Mouse (Mus musculus) G1E (cell line): ENCODE measurements around the gene Alox5ap. TPM values are rescaled to one million over a fixed set of nuclear protein-coding genes. Genes with fewer than 3 reads are reported as not detected.

Source experiments
- ATAC-seq: 2 replicates; pipeline ENCODE4 v1.8.0; 2016; ENCODE audit warnings: mild to moderate bottlenecking; ENCODE audit not compliant: insufficient number of reproducible peaks, poor library complexity, low FRiP score, severe bottlenecking; ENCODE audit errors: extremely low read depth
- DNase-seq: peaks from one replicate; pipeline ENCODE4 v3.0.0; 2012; ENCODE audit warnings: low spot score
- H3K27me3 ChIP-seq: 2 replicates; pipeline ENCODE4 v1.6.1; 2012; ENCODE audit warnings: mild to moderate bottlenecking, low read length, inconsistent platforms; ENCODE audit not compliant: insufficient read depth
- H3K36me3 ChIP-seq: replicated peaks from 2 replicates; pipeline ENCODE3; 2012; ENCODE audit warnings: mild to moderate bottlenecking, inconsistent platforms
- H3K4me1 ChIP-seq: 2 replicates; pipeline ENCODE4 v1.6.1; 2012; ENCODE audit warnings: low read depth, low read length, inconsistent platforms, mixed read lengths; ENCODE audit not compliant: insufficient read depth
- H3K4me3 ChIP-seq: 2 replicates; pipeline ENCODE4 v1.5.1; 2012; ENCODE audit warnings: low read depth, mild to moderate bottlenecking, inconsistent platforms, low read length, moderate library complexity, mixed read lengths
- H3K9me3 ChIP-seq: replicated peaks from 2 replicates; pipeline ENCODE4 v1.6.1; 2012; ENCODE audit warnings: inconsistent platforms
- CTCF ChIP-seq: IDR thresholded peaks from 2 replicates; pipeline ENCODE4 v1.5.1; 2012; ENCODE audit warnings: low read depth, low read length, inconsistent platforms, mixed read lengths
- GATA1 ChIP-seq: IDR thresholded peaks from 2 replicates; pipeline ENCODE4 v1.6.1; 2012; ENCODE audit warnings: borderline replicate concordance, low read length, inconsistent platforms, mixed read lengths
- GATA2 ChIP-seq: IDR thresholded peaks from 2 replicates; pipeline ENCODE4 v1.6.1; 2012; ENCODE audit warnings: low read depth, low read length, inconsistent platforms, borderline replicate concordance
- POLR2AphosphoS5 ChIP-seq: IDR thresholded peaks from 2 replicates; pipeline ENCODE4 v1.6.1; 2012; ENCODE audit warnings: low read depth, low read length, inconsistent platforms; ENCODE audit not compliant: insufficient replicate concordance
- TAL1 ChIP-seq: conservative IDR thresholded peaks from 2 replicates; pipeline ENCODE4 v1.6.1; 2012; ENCODE audit warnings: low read depth, low read length, inconsistent platforms, mixed read lengths
- polyA plus RNA-seq: library from polyadenylated mRNA; stranded (reverse); fragments of >175 nt; gene quantifications from 2 replicates; pipeline ENCODE4 v1.2.3, GENCODE M21; 2012
- total RNA-seq, 2 experiments: library from RNA; stranded (forward) in 1 of 2; stranded (reverse) in 1 of 2; fragments of 200-1000 nt in 1 of 2; fragments of >200 nt in 1 of 2; fragmentation: Nextera tagmentation in 1 of 2; gene quantifications; 2 replicates each; pipeline ENCODE4 v1.2.3; 2014 to 2017

The Alox5ap gene
- total and polyA plus RNA-seq, 3 experiments = 1.5 to 157 (median 38.1) TPM

- ATAC-seq = peak; percentile 81
- H3K4me3 ChIP-seq = peak overlapping the region; percentile 69
- no peak for TF ChIP-seq POLR2AphosphoS5
- TF ChIP-seq TAL1 = no peak
- no peak for TF ChIP-seq CTCF
- TF ChIP-seq GATA1 = no peak
- no peak for TF ChIP-seq GATA2
These were observed 35.6 kb upstream of the Alox5ap start for GRCm38 (mm10) chr5:149228700-149229618.

DNA sequence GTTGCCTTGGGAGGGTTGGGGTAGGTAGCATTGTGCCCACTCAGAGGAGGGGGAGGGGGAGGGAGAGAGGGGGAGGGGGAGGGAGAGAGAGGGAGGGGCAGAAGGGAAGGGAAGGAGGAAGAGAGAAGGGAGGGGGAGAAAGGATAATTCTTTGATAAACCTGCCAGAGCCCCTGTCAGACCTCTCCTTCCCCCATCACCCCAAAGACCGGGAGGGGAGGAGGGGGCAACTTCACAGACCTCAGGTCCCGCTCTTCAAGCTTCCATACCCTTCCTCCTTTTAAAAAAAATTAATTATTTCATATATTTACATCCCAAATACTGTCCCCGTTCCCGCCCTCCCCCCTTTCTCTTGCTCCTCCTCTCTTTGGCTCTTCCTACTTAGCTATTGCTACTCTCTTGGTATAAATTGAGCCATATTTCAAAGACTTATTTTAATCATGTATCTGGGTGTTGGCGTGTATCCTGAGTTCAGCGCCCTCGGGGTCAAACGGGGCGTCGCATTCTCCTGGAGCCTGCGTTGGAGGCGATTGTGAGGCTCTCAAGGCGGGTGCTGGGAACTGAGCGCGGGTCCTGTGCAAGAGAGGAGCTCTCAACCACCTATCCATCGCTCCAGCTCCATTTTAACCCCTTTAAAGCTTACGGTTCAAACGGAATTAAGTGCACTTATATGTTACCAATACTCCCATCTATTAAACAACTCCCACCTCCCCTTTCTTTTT is 34.8 kb upstream of the Alox5ap start:
- no peaks in the 10 kb centered on the region for H3K36me3 ChIP-seq
- peak overlapping the region; percentile 69 for H3K4me3 ChIP-seq
- no peak for TF ChIP-seq CTCF
- TF ChIP-seq GATA1 = no peak
- no peak for TF ChIP-seq GATA2
- no peak for TF ChIP-seq POLR2AphosphoS5
- TF ChIP-seq TAL1 = no peak
- no peaks in the 10 kb centered on the region for H3K27me3 ChIP-seq
- no peak for ATAC-seq
- peaks cover 39% of the 10 kb centered on the region for H3K4me1 ChIP-seq
- peaks cover 7% of the 10 kb centered on the region for H3K9me3 ChIP-seq
- DNase-seq = no peak

More at GRCm38 (mm10) chr5:149228700-149229618, 35.6 kb upstream of the Alox5ap start:
- Histone ChIP-seq H3K36me3 (no peaks in the 10 kb centered on the region), H3K9me3 (peaks cover 7% of the 10 kb centered on the region), H3K4me1 (peaks cover 41% of the 10 kb centered on the region), H3K27me3 (no peaks in the 10 kb centered on the region)
- peak; percentile 95 for DNase-seq

- H3K4me1 ChIP-seq = peaks cover 28% of the 10 kb centered on the region
- no peaks in the 10 kb centered on the region; the same call in 1 of the 2 replicates for H3K27me3 ChIP-seq
- no peak for DNase-seq
- H3K4me3 ChIP-seq = no peak overlapping the region
- peaks cover 6% of the 10 kb centered on the region for H3K9me3 ChIP-seq
- no peak for TF ChIP-seq GATA2
- no peak for TF ChIP-seq CTCF
- TF ChIP-seq GATA1 = no peak
- no peak for TF ChIP-seq TAL1
- no peak for TF ChIP-seq POLR2AphosphoS5
- no peaks in the 10 kb centered on the region for H3K36me3 ChIP-seq
- no peak for ATAC-seq
These were observed 29.6 kb upstream of the Alox5ap start for GRCm38 (mm10) chr5:149235002-149235401.

GRCm38 (mm10) chr5:149237221-149237950 is 27.2 kb upstream of the Alox5ap start:
- peaks cover 17% of the 10 kb centered on the region for H3K4me1 ChIP-seq
- TF ChIP-seq POLR2AphosphoS5 (no peak), CTCF (no peak), GATA1 (no peak), TAL1 (no peak), GATA2 (no peak)
- DNase-seq = no peak
- no peaks in the 10 kb centered on the region; the same call in 1 of the 2 replicates for H3K27me3 ChIP-seq
- H3K4me3 ChIP-seq = no peak overlapping the region
- no peak for ATAC-seq
- no peaks in the 10 kb centered on the region for H3K36me3 ChIP-seq
- peaks cover 12% of the 10 kb centered on the region for H3K9me3 ChIP-seq

DNA sequence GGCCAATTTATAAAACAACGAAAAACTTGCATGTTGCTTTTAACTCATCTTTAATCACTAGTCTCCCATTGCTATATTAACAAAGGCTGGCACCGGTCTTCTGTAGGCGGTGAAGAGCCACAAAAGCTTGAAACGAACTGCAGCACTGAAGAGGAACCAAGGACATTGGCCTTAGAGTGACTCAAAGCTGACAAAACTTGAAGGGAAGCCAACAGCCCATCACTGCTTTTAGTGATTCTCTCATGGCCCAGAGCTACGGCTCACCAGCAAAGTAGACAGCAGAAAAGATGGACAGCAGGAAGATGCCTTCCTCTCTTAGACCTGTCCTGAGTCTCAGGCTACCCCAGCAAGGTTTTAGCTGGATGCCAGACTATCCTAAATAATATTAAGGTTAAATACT is 22.1 kb upstream of the Alox5ap start:
- peaks cover 30% of the 10 kb centered on the region for H3K4me1 ChIP-seq
- H3K4me3 ChIP-seq = no peak overlapping the region
- H3K36me3 ChIP-seq = no peaks in the 10 kb centered on the region
- no peak for TF ChIP-seq GATA1
- TF ChIP-seq POLR2AphosphoS5 = no peak
- TF ChIP-seq CTCF = no peak
- no peak for TF ChIP-seq GATA2
- TF ChIP-seq TAL1 = no peak
- DNase-seq (no peak), ATAC-seq (no peak)
- no peaks in the 10 kb centered on the region for H3K27me3 ChIP-seq
- H3K9me3 ChIP-seq = peaks cover 18% of the 10 kb centered on the region
